Mouse (Mus musculus): ENCODE measurements around the gene Cttnbp2.

GRCm38 (mm10) chr6:18484061-18484460, 30.6 kb downstream of the Cttnbp2 start:
- no peak for TF ChIP-seq CTCF (IDR thresholded peaks at IDR 0.05)
- no peak for TF ChIP-seq EP300 (IDR thresholded peaks at IDR 0.05)
